17 mouse cellular contexts compared by ENCODE assay signal in the genomic region with DNA sequence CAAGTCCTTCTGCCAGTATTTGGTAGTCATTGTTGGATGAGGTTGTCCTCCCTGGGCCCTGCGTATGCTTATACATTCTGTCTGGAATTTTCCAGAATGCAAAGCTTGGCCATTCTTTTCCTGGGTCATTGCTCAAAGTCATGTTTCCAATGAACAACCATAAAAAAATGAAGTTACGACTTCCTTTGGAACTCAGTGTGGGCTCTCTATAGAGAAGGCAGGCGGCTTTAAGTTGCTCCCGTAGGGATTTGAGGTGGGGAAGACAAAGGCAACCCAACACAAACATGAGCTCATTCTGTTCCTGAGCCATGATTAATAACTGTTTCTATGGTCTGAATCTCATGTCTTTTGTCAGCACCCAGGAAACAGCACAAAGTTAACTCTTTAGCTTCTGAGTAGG.
"Had no signal": no experiment of that assay in that cellular context is flagged by ENCODE, and none has a peak within 500 bp of the region (broad histone marks: within the 10 kb centered on the region; RNA-seq: fewer than 3 reads in every experiment).

No protein-coding gene starts in this region.

- H3K27me3 ChIP-seq: midbrain, embryonic 13.5 days; midbrain, embryonic 15.5 days; neural tube, embryonic 12.5 days had no signal

- H3K4me3 ChIP-seq: megakaryocyte, embryonic 14.5 days; midbrain, embryonic 13.5 days; midbrain, embryonic 15.5 days; neural tube, embryonic 12.5 days had no signal

- H3K27ac ChIP-seq: macrophage; midbrain, embryonic 13.5 days; midbrain, embryonic 15.5 days; neural tube, embryonic 12.5 days had no signal

- ATAC-seq: midbrain, embryonic 13.5 days; midbrain, embryonic 15.5 days had no signal

- H3K4me1 ChIP-seq: megakaryocyte, embryonic 14.5 days; midbrain, embryonic 13.5 days; midbrain, embryonic 15.5 days; neural tube, embryonic 12.5 days had no signal

- H3K9ac ChIP-seq: lung, embryonic 14.5 days; midbrain, embryonic 13.5 days; midbrain, embryonic 15.5 days; neural tube, embryonic 12.5 days had no signal

- H3K36me3 ChIP-seq: midbrain, embryonic 13.5 days; midbrain, embryonic 15.5 days; neural tube, embryonic 12.5 days had no signal

- DNase-seq: lung, adult 18-20 months; lung, embryonic 14.5 days; lung, postnatal 10 days; retina, postnatal 1 day; right cerebral cortex, adult 18-20 months; right cerebral cortex, postnatal 25 days; right cerebral cortex, postnatal 4 days; spleen, adult 18-20 months; thymus, adult 18-20 months; thymus, postnatal 14 days; thymus, postnatal 36 days had no signal

- H3K9me3 ChIP-seq: midbrain, embryonic 13.5 days; midbrain, embryonic 15.5 days; neural tube, embryonic 12.5 days had no signal

- H3K4me2 ChIP-seq: lung, embryonic 14.5 days; midbrain, embryonic 11.5 days; midbrain, embryonic 13.5 days; midbrain, embryonic 15.5 days; neural tube, embryonic 12.5 days had no signal
